Comparison of ENCODE assay signal across 10 mouse cellular contexts in genomic region chr2:114439668-114440067, GRCm38 (mm10).
DNase-seq lines count a peak whose midpoint lies in the region; ATAC-seq and TF ChIP-seq lines count a peak whose summit lies in the region.
"Had no signal": no experiment of that assay in that cellular context is flagged by ENCODE, and none has a peak within 500 bp of the region (broad histone marks: within the 10 kb centered on the region; RNA-seq: fewer than 3 reads in every experiment).

No protein-coding gene starts in this region.

- DNase-seq in neural tube, embryonic 11.5 days (ENCODE audit: low spot score): peak; percentile 27
- no peak for DNase-seq in neural tube, embryonic 10.5 days (ENCODE audit: extremely low spot score, low spot score)
- peak; percentile 42 for DNase-seq in brain, adult 2 months (ENCODE audit: low read depth, low spot score)
- DNase-seq in stomach, postnatal 0 days (ENCODE audit: low spot score): no peak
- no peak for DNase-seq in kidney, adult 9 months
- DNase-seq: layer of hippocampus, adult 9-11 months had no signal

- peak; percentile 68 for TF ChIP-seq CTCF in intestine, postnatal 0 days (IDR thresholded peaks at IDR 0.05; ENCODE audit: low read depth)
- peak; percentile 77 for TF ChIP-seq CTCF in stomach, postnatal 0 days (IDR thresholded peaks at IDR 0.05; ENCODE audit: low read depth)

- H3K9me3 ChIP-seq in intestine, postnatal 0 days (ENCODE audit: control insufficient read depth): no peaks in the 10 kb centered on the region
- H3K9me3 ChIP-seq in intestine, embryonic 15.5 days: no peaks in the 10 kb centered on the region
- no peaks in the 10 kb centered on the region for H3K9me3 ChIP-seq in neural tube, embryonic 11.5 days (ENCODE audit: control insufficient read depth, low read length)
- no peaks in the 10 kb centered on the region for H3K9me3 ChIP-seq in stomach, postnatal 0 days (ENCODE audit: control insufficient read depth, low read length)

- no peaks in the 10 kb centered on the region for H3K36me3 ChIP-seq in intestine, postnatal 0 days (ENCODE audit: control insufficient read depth, insufficient read depth)
- no peaks in the 10 kb centered on the region for H3K36me3 ChIP-seq in intestine, embryonic 15.5 days
- no peaks in the 10 kb centered on the region for H3K36me3 ChIP-seq in neural tube, embryonic 11.5 days (ENCODE audit: control insufficient read depth, insufficient read depth, low read length)
- no peaks in the 10 kb centered on the region for H3K36me3 ChIP-seq in stomach, postnatal 0 days (ENCODE audit: control insufficient read depth, insufficient read depth, low read length)

- no peaks in the 10 kb centered on the region for H3K27me3 ChIP-seq in intestine, postnatal 0 days (replicated peaks; ENCODE audit: control insufficient read depth, insufficient read depth, low read length)
- H3K27me3 ChIP-seq in intestine, embryonic 15.5 days (replicated peaks): no peaks in the 10 kb centered on the region
- H3K27me3 ChIP-seq in neural tube, embryonic 11.5 days (ENCODE audit: control insufficient read depth, insufficient read depth, low read length): no peaks in the 10 kb centered on the region
- no peaks in the 10 kb centered on the region for H3K27me3 ChIP-seq in stomach, postnatal 0 days (ENCODE audit: control insufficient read depth, insufficient read depth, low read length)

- 42% methylated on average over 1 of the region's 1 CpGs for WGBS in intestine, postnatal 0 days
- 68% methylated on average over 1 of the region's 1 CpGs for WGBS in intestine, embryonic 15.5 days
- 63% methylated on average over 1 of the region's 1 CpGs for WGBS in neural tube, embryonic 11.5 days
- 49% methylated on average over 1 of the region's 1 CpGs for WGBS in stomach, postnatal 0 days

- H3K4me2 ChIP-seq in intestine, postnatal 0 days (replicated peaks; ENCODE audit: low read depth): no peak overlapping the region
- no peak overlapping the region for H3K4me2 ChIP-seq in intestine, embryonic 15.5 days (replicated peaks)
- H3K4me2 ChIP-seq in neural tube, embryonic 11.5 days (ENCODE audit: low read depth): no peak overlapping the region
- no peak overlapping the region for H3K4me2 ChIP-seq in stomach, postnatal 0 days (replicated peaks; ENCODE audit: low read depth)

- H3K27ac ChIP-seq in intestine, postnatal 0 days (ENCODE audit: low read depth, low read length): no peak overlapping the region
- no peak overlapping the region for H3K27ac ChIP-seq in intestine, embryonic 15.5 days
- H3K27ac ChIP-seq in neural tube, embryonic 11.5 days (ENCODE audit: low read depth, low read length): no peak overlapping the region
- no peak overlapping the region for H3K27ac ChIP-seq in stomach, postnatal 0 days (replicated peaks)
- H3K27ac ChIP-seq: liver, embryonic 14.5 days had no signal

- no peak for ATAC-seq in intestine, postnatal 0 days
- ATAC-seq in intestine, embryonic 15.5 days: no peak
- ATAC-seq in neural tube, embryonic 11.5 days (ENCODE audit: insufficient read depth, low FRiP score, low TSS enrichment): no peak
- ATAC-seq in stomach, postnatal 0 days (ENCODE audit: low FRiP score, low TSS enrichment): no peak
- ATAC-seq: forebrain, embryonic 16.5 days had no signal

- H3K4me3 ChIP-seq in intestine, postnatal 0 days (ENCODE audit: low read depth, low read length): no peak overlapping the region
- no peak overlapping the region for H3K4me3 ChIP-seq in intestine, embryonic 15.5 days (replicated peaks)
- no peak overlapping the region for H3K4me3 ChIP-seq in neural tube, embryonic 11.5 days (ENCODE audit: low read depth, low read length)
- H3K4me3 ChIP-seq in stomach, postnatal 0 days (ENCODE audit: low read depth, low read length): no peak overlapping the region

- H3K9ac ChIP-seq in intestine, postnatal 0 days (ENCODE audit: low read depth, low read length): no peak overlapping the region
- H3K9ac ChIP-seq in intestine, embryonic 15.5 days: no peak overlapping the region
- no peak overlapping the region for H3K9ac ChIP-seq in neural tube, embryonic 11.5 days (ENCODE audit: low read length)
- H3K9ac ChIP-seq in stomach, postnatal 0 days (ENCODE audit: low read length): no peak overlapping the region
- H3K9ac ChIP-seq: liver, embryonic 14.5 days had no signal

- H3K4me1 ChIP-seq in intestine, postnatal 0 days (replicated peaks; ENCODE audit: control insufficient read depth, insufficient read depth, low read length): no peaks in the 10 kb centered on the region
- H3K4me1 ChIP-seq in intestine, embryonic 15.5 days (replicated peaks): no peaks in the 10 kb centered on the region
- no peaks in the 10 kb centered on the region; the same call in 1 of the 2 replicates for H3K4me1 ChIP-seq in neural tube, embryonic 11.5 days (ENCODE audit: control insufficient read depth, insufficient read depth, low read length)
- no peaks in the 10 kb centered on the region for H3K4me1 ChIP-seq in stomach, postnatal 0 days (replicated peaks; ENCODE audit: control insufficient read depth, insufficient read depth)

- TF ChIP-seq EP300 in stomach, postnatal 0 days (optimal IDR thresholded peaks at IDR 0.05): no peak

Comparison
In these comparisons a context has a peak if more than half of its experiments do, and no peak if none do; other contexts are left out.
1. DNase-seq: peak in neural tube, embryonic 11.5 days (single experiment) and brain, adult 2 months (single experiment); none in neural tube, embryonic 10.5 days (single experiment), stomach, postnatal 0 days (single experiment) and kidney, adult 9 months (single experiment).